Mouse (Mus musculus) Muller cell, postnatal 12 days (primary cell): Measurements from ENCODE around the gene Atrn.

Source experiments
- DNase-seq: peaks from one replicate; pipeline ENCODE4 v3.0.0-alpha.2; 2015; ENCODE audit errors: inconsistent ontology term

Atrn gene

GRCm38 (mm10) chr2:131038675-131039074 lies 132.4 kb downstream of the Atrn start:
- DNase-seq: no peak

- DNase-seq: peak; percentile 24
Observed at GRCm38 (mm10) chr2:131040854-131041825, 134.8 kb downstream of the Atrn start.

DNA sequence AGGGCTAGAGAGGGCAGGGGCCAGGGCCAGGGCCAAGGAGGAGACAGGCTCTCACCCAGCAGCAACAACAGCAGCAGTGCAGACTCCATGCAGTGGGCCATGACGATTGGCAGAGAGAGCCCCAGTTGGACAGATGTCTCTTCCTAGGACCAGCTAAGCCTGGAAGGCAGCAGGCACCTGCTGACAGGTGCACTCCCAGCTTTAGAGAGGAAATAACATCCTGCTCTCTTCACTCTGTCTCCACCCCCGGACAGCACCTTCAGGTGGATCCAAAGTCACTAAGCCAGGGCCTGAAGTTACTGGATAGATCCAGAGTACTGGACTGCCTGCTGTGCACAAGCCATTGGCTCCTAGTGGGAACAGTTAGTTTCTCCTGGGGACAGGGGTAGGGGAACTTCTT lies 136.7 kb downstream of the Atrn start, which contains the start of gene Gfra4:
Gfra4 (minus strand) TSS at position 101 of the 400 bp plus-strand sequence.
- no peak for DNase-seq

DNA sequence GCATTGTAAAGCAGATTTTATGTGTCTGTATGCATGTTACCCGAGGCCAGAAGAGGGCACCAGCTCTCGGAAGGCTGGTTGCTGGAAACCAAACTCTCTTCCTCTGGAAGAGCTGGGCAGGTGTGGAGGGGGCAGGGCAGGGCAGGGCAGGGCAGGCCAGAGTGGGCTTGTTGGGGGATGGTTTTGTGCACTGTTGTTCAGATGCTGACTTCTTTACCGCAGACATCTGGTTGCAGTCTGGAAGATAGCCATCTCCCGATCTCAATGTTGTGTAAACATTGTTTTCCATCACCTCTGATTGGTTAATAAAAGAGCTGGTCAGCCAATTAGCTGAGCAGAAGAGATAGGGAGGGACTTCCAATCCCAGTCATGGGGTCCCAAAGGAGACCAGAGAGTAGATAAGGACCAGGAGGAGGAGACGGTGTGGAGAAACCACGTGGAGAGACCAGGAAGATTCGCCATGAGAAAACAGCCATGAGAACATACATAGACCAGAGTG lies 138.1 kb downstream of the Atrn start:
- DNase-seq: no peak

DNA sequence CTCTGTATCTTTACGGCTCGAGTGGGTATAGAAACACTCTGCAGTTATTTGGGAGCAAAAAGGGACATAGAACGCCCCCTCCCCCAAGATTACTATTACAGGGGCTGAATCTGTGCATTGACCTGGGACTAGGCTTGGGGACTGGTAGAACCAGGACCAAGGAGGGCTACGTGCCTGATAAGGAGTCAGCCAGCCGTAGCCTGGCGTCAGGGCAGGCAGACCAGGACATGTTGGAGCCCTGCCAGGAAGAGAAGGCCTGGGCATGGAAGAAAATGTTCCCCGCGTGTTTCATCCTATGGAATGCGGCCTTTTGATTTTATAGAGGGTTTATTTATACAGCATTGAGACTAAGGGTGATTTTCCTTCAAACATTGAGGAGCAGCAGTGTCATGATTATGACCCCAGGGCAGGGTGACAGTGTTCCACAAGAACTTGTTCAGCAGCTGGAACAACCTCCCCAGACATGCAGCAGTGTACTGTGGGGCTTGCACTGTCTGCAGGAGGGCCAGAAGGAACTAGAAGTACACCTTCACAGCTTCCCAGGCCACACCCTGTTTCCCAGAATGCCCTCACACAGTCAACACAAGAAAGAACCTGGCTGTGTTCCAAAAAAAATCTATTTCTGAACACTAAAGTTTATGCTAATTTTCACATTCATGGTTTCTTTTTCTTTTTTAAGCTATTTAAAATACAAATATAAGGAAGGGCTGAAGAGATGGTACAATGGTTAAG lies 138.9 kb downstream of the Atrn start:
- no peak for DNase-seq

GRCm38 (mm10) chr2:131046025-131046424 lies 139.7 kb downstream of the Atrn start:
- DNase-seq: no peak

DNA sequence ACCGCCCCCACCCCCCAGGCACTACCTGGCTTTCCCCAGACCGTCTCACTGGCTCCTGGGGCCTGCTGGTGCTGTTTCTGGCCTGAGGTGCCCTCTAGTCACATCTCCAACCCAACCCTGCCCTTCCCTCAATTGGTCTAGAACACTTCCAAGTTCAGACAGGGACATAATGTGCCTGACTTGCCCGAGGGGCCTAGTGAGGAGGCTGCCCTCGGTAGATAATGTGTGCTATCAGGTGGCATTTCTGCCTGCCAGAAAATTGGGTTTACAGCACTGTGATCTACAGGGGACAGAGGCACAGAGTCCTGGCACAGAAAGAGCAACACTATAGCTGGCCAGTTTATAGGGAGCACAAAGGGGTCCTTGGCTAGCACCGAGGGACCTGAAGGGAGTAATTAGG lies 145.7 kb downstream of the Atrn start:
- no peak for DNase-seq

- DNase-seq: no peak
Observed at GRCm38 (mm10) chr2:131052862-131053418, 146.6 kb downstream of the Atrn start.

GRCm38 (mm10) chr2:131053851-131054645 lies 147.8 kb downstream of the Atrn start:
- no peak for DNase-seq

DNA sequence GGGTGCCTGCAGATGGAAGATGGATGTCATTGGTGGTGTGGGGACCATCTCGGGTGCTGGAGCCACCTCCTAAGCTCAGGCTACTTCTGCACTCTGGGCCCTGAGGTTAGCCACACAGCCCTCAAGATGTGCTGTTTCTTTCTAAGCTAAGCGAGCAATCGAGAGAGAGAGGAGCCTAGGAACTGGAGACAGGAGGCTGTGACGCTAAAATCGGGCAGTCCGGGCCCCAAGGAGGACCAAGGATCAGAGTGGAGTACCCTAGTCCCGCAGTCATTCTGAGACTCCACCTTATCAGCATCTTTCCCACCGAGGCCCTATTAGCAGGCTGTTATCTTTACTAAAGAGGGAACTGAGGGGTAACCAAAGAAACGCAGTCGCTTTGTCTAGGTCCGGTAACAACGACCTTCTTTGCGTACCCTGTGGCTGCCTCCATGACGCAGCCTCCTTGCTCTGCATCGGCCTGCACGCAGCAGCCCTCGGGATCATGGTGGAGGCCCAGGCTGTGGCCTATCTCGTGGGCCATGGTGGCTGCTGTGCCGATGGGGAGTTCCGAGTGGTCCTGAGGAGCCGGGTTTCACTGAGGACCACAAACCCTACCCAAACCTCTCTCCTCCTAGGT lies 148.5 kb downstream of the Atrn start:
- DNase-seq: no peak

DNA sequence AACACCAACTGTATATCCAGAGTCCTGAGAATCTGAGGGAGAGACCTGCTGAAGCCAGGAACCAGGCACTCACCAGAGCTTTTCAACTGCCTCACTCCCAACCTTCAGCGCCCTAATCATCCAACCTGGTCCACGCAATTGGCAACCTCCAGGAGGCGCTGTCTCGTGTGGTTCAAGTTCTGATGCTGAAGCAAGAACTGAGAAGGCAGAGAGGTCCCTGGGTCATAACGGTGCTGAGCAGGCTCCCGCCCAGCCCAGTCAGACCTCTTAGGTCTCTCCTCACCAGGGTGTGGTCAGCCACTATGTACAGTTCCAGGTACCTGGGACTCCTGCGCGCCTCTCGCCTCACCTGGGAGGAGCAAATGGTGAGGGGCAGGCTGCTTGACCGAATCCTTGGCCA lies 149.3 kb downstream of the Atrn start:
- peak; percentile 53 for DNase-seq

- DNase-seq: peak; percentile 31
Observed at GRCm38 (mm10) chr2:131056191-131056590, 149.9 kb downstream of the Atrn start.

- DNase-seq: no peak
Observed at GRCm38 (mm10) chr2:131058672-131059071, 152.4 kb downstream of the Atrn start.

DNA sequence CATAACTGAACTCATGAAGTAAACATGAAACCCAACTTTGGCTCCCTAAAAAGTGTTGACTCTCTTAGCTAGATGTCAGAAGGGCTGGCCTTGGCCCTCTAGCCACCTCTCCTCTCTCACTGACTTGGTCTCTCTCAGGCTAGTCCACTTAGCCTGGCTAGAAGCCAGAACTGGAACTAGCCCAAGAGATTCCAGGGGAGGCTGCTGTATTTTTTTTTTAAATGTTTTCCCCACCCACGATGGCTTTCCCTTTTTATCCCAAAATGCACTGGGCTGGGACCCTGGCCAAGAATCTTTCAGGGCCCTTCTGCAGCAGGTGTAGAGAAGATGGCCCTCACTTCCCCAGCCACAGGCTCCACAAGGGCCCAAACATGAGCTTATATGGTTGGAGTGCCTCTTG lies 153.1 kb downstream of the Atrn start:
- peak; percentile 30 for DNase-seq

DNA sequence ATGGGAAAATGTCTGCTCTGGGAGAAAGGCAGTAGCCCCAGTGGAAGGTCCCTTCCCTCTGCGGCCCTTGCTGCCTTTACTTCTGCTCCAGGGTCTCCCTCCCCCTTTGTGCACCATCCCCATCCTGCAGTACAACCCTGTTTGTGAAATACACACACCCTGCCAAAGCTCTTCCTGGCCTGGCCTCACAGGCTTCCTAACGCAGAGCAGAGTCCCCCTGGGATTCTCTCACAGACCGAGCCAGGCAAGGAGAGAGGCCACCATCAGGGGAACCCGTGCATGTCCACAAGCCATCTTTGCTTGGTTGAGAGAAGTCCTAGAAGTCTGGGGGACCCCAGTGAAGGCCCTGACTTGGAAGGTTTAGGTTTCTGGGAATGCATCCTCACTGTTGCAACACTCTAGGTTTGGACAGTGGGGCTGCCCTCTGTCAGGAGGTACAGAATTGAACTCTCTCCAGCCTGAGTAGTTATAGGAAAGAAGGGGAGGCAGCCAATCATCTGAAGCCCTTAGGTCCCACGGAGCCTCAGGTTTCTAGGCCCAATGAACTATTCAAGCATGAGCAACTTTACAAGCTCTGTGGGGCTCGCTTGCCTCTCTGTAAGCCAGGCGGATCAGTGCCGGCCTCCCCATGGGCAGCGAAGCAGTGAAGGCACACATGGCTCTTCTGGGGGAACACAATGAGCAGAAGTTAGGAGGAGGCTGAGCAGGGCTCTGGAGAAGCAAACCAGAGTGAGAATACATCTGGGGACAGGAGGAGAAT lies 153.7 kb downstream of the Atrn start:
- DNase-seq: no peak

GRCm38 (mm10) chr2:131060784-131061183 lies 154.5 kb downstream of the Atrn start:
- DNase-seq: no peak

DNA sequence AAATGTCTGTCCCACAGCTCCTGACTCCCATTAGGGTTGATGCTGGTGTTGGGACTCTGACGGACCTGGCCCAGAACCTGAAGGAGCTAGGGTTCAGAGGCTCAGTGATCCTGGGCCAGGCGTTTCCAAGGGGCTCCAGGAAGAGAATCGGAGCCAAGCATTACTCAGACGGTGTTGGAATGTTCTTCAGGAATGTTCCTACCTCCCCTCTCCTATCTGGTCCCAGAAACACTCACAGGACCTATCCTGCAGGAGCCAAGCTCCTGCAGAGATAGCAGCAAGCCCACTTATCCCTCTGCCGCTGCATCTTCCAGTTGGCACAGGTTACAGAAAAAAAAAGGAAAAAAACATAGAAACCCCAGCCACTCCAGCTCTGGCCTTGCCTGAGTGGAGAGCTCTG lies 155.3 kb downstream of the Atrn start:
- no peak for DNase-seq

DNA sequence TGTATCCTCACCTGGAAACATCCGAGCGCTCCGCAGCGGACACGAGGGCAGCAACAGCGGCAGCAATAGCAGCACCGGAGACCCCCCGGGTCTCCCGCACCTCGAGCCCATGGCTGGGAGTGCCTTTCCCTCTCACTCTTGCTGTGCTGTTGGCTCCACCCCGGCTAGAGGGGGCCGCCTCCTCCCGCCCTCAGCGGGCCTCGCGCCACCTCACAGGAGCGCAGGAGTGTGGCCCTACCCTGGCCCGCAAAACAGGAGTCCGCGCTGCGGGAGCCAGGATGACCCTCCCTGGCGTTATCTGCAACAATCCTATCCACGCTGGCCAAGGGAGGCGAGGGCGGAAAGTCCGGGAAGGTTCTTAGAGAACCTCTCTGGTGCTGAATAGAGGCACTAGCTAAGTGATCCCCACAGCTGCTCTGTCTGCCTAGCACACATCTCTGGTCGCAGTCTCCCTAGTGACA lies 157.1 kb downstream of the Atrn start, which contains the start of gene Adam33:
Adam33 (minus strand) TSS at position 411 of the 461 bp plus-strand sequence.
- DNase-seq: no peak

- no peak for DNase-seq
Observed at GRCm38 (mm10) chr2:131066342-131066741, 160.0 kb downstream of the Atrn start.

- DNase-seq: no peak
Observed at GRCm38 (mm10) chr2:131067481-131067880, 161.2 kb downstream of the Atrn start.
